Comparison of ENCODE assay signal across 8 mouse cellular contexts in the genomic region with DNA sequence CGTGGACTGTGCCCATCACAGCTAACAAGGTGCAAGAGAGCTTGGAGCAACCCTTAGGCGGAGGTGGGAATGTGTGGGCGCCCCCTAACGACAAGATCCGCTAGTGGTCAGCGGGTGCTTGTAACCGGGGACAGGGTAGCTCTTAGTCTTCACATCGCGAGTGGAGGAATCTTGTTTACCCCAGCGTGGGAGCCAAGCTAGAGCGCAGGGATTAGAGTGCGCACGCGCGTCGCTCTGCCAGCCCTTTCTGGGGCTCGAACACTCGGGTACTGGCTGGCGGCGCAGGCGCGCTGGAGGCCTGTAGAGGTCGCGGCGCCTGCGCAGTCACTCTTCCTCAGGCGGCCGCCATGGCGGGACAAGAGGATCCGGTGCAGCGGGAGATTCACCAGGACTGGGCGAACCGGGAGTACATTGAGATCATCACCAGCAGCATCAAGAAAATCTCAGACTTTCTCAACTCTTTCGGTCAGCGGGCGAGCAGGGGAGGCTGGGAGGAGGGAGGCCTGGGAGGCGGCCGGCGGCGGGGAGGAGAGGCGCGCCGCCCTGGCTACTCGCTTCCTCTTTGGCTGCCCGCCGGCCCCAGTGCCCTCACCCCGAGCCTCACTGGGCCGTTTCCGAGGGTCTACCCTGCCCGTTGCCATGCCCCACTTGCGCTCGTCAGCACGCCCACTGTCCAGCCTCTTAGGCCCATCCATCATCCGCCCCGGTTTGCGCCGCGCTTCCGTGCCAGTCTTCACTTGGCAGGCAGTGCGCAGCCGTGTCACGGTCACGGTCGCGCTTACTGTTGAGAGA. TPM values are rescaled to one million over a fixed set of nuclear protein-coding genes. Genes with fewer than 3 reads are reported as not detected.
DNase-seq lines count a peak whose midpoint lies in the region; ATAC-seq and TF ChIP-seq lines count a peak whose summit lies in the region.

Brk1 (plus strand) TSS at position 341 of the 792 bp plus-strand sequence.

- peak within 1 kb of the TSS; percentile 84 to 92 for H3K4me3 ChIP-seq in ES-E14 (ENCODE audit: insufficient read depth in 1 of 2, low read depth in 1 of 2, low read length in 2 of 2, poor library complexity in 1 of 2, severe bottlenecking in 1 of 2)
- H3K4me3 ChIP-seq in forebrain, embryonic 16.5 days (replicated peaks; ENCODE audit: low read length), result peak within 1 kb of the TSS; percentile 88
- H3K4me3 ChIP-seq in lung, embryonic 15.5 days, result peak within 1 kb of the TSS; percentile 79

- peak; percentile 95 for ATAC-seq in forebrain, embryonic 16.5 days
- peak; percentile 93 for ATAC-seq in lung, embryonic 15.5 days (ENCODE audit: borderline replicate concordance, extremely low read depth, low FRiP score, low TSS enrichment)

- peak within 1 kb of the TSS; percentile 20; the same call in 1 of the 2 replicates for H3K27ac ChIP-seq in ES-E14 (ENCODE audit: insufficient read depth, low read depth, low read length, poor library complexity, severe bottlenecking)
- H3K27ac ChIP-seq in forebrain, embryonic 16.5 days (ENCODE audit: low read length), result peak within 1 kb of the TSS; percentile 49; the same call in 1 of the 2 replicates
- H3K27ac ChIP-seq in lung, embryonic 15.5 days, result peak within 1 kb of the TSS; percentile 88

- DNase-seq in ES-E14 (ENCODE audit: low read depth, low spot score), result peak; percentile 81
- DNase-seq in cerebellum, adult 11-12 months, result peak; percentile 93
- DNase-seq in heart, postnatal 36 days, result peak; percentile 87 to 92
- peak; percentile 89 to 91 for DNase-seq in layer of hippocampus, adult 8-10 months (ENCODE audit: low spot score in 2 of 2)
- DNase-seq in ovary, adult 18-20 months (ENCODE audit: low spot score), result peak; percentile 82
- DNase-seq in thymus, postnatal 0 days (ENCODE audit: low spot score), result peak; percentile 92

- no peaks in the 10 kb centered on the region for H3K9me3 ChIP-seq in ES-E14 (ENCODE audit: control insufficient read depth, insufficient read depth, low read depth, low read length)
- no peaks in the 10 kb centered on the region for H3K9me3 ChIP-seq in forebrain, embryonic 16.5 days (ENCODE audit: control insufficient read depth, low read length)
- no peaks in the 10 kb centered on the region for H3K9me3 ChIP-seq in lung, embryonic 15.5 days

- H3K9ac ChIP-seq in ES-E14 (ENCODE audit: insufficient read depth, low read depth, low read length, poor library complexity, severe bottlenecking), result peak within 1 kb of the TSS; percentile 93
- H3K9ac ChIP-seq in forebrain, embryonic 16.5 days (replicated peaks; ENCODE audit: low read depth, low read length), result peak within 1 kb of the TSS; percentile 87
- peak within 1 kb of the TSS; percentile 93 for H3K9ac ChIP-seq in lung, embryonic 15.5 days

- no peaks in the 10 kb centered on the region for H3K27me3 ChIP-seq in forebrain, embryonic 16.5 days (replicated peaks; ENCODE audit: control insufficient read depth, insufficient read depth, low read length)
- H3K27me3 ChIP-seq in lung, embryonic 15.5 days, result no peaks in the 10 kb centered on the region

- under 1% methylated on average over 51 of the region's 65 CpGs for WGBS in forebrain, embryonic 16.5 days
- WGBS in lung, embryonic 15.5 days, result under 1% methylated on average over 59 of the region's 65 CpGs

- in situ Hi-C loops in ES-E14 (cut with MboI; ENCODE audit: low sequenced_read_pairs in 2 of 2, unreplicated experiment in 2 of 2), result no loop called here

- 0 out of 2 replicates have a peak, but pooled peaks cover 2% of the 10 kb centered on the region for H3K36me3 ChIP-seq in ES-E14 (ENCODE audit: control insufficient read depth, insufficient read depth, low read length, poor library complexity, severe bottlenecking)
- no peaks in the 10 kb centered on the region; the same call in 1 of the 2 replicates for H3K36me3 ChIP-seq in forebrain, embryonic 16.5 days (ENCODE audit: control insufficient read depth, insufficient read depth)
- H3K36me3 ChIP-seq in lung, embryonic 15.5 days, result no peaks in the 10 kb centered on the region; the same call in 1 of the 2 replicates

- peak within 1 kb of the TSS; percentile 82 for H3K4me2 ChIP-seq in forebrain, embryonic 16.5 days (ENCODE audit: low read length)
- H3K4me2 ChIP-seq in lung, embryonic 15.5 days, result peak within 1 kb of the TSS; percentile 74

- intact Hi-C loops in heart, postnatal 36 days (cut with DNase I), result loop anchor here (2.0 to 10.0 kb wide), 3 partner anchors 18 to 280 kb away; partner anchors contain the start of genes Emc3, Fancd2, Ogg1 and Vhl

- H3K4me1 ChIP-seq in ES-E14 (ENCODE audit: control insufficient read depth in 2 of 2, insufficient read depth in 2 of 2, low read length in 2 of 2, poor library complexity in 1 of 2), result peaks cover 0 to 9% of the 10 kb centered on the region in 2 experiments; a peak in 2 of 4 replicates
- peaks cover 22% of the 10 kb centered on the region for H3K4me1 ChIP-seq in forebrain, embryonic 16.5 days (replicated peaks; ENCODE audit: control insufficient read depth, insufficient read depth, low read length)
- H3K4me1 ChIP-seq in lung, embryonic 15.5 days, result peaks cover 15% of the 10 kb centered on the region

TF ChIP-seq in ES-E14, 5 proteins besides CTCF, POLR2A, EP300 and RAD21:
- TF ChIP-seq ZC3H11A (IDR thresholded peaks at IDR 0.05; ENCODE audit: borderline replicate concordance, low read depth, low read length), result no peak
- TF ChIP-seq HCFC1 (IDR thresholded peaks at IDR 0.05; ENCODE audit: borderline replicate concordance, insufficient read depth, low read length), result 0 out of 2 replicates have a peak, but pooled peaks have one; percentile 29
- no peak for TF ChIP-seq MAFK (IDR thresholded peaks at IDR 0.05; ENCODE audit: insufficient read depth, low read depth, low read length)

RNA-seq across cellular contexts. Expression of gene Brk1, which starts in this region (rescaled TPM):
- total RNA-seq in ES-E14 (2012; rRNA removed), result 81.8 and 113 TPM in 2 replicates
- 231 and 240 TPM in 2 replicates for polyA plus RNA-seq in forebrain, embryonic 16.5 days (2015; fragmentation: Nextera tagmentation; extraction: Ambion mirVana)
- total RNA-seq in heart, postnatal 36 days (2021), result 10 to 100 TPM; 72.7 to 78.5 TPM
- total RNA-seq in layer of hippocampus, adult 8-10 months (2022), result 100 to 1,000 TPM; 207 to 213 (median 208) TPM
- polyA plus RNA-seq in lung, embryonic 15.5 days (2015; fragmentation: Nextera tagmentation; extraction: Ambion mirVana), result 223 and 224 TPM in 2 replicates
- 267 and 274 TPM in 2 replicates for polyA plus RNA-seq in thymus, postnatal 0 days (2015; fragmentation: Nextera tagmentation; extraction: Ambion mirVana)

Comparison
In these comparisons a context has a peak if more than half of its experiments do, and no peak if none do; other contexts are left out.
1. Peak in every context shown above with its lines: DNase-seq, ATAC-seq, H3K4me3 ChIP-seq and H3K27ac ChIP-seq.
2. H3K27ac ChIP-seq: peak in every context shown above with its lines; median percentile 88 in lung, embryonic 15.5 days; 49 in forebrain, embryonic 16.5 days; 20 in ES-E14.